Mouse (Mus musculus): ENCODE measurements at regions not wholly inside any gene's neighbourhood (a gene's known extent, or its start where the extent isn't known, plus 50 kb on each side); places are given as distances from the start of the nearest gene placed in this dataset.

GRCm38 (mm10) chr6:52105031-52105593 lies 53.0 kb downstream of the Hoxa1 start:
- 0 out of 2 replicates have a peak overlapping the region, but pooled peaks have one; percentile 3 for H3K4me3 ChIP-seq
- 28% methylated on average over 13 of the region's 13 CpGs for WGBS
- DNase-seq, result peak; percentile 8 to 21
- H3K36me3 ChIP-seq (ENCODE audit: control insufficient read depth, insufficient read depth, low read length), result no peaks in the 10 kb centered on the region
- no peaks in the 10 kb centered on the region for H3K27me3 ChIP-seq (ENCODE audit: control insufficient read depth, insufficient read depth, low read length)
- intact Hi-C loops (cut with DNase I), result loop anchor here (2.0 kb wide), 1 partner anchor 18 kb away; no protein-coding TSS in a partner anchor
- TF ChIP-seq EP300 (IDR thresholded peaks at IDR 0.05; ENCODE audit: insufficient read depth, low read depth, low read length), result no peak
- TF ChIP-seq POLR2A (IDR thresholded peaks at IDR 0.05; ENCODE audit: insufficient read depth, low read depth, low read length), result no peak
- no peak for TF ChIP-seq CTCF (IDR thresholded peaks at IDR 0.05)
- peaks cover 4% of the 10 kb centered on the region for H3K4me1 ChIP-seq (ENCODE audit: control insufficient read depth, insufficient read depth, low read length)
- H3K79me2 ChIP-seq (replicated peaks; ENCODE audit: control insufficient read depth, insufficient read depth, low read length), result no peaks in the 10 kb centered on the region
- no peak overlapping the region for H3K9ac ChIP-seq (ENCODE audit: low read depth, low read length)
- no peak overlapping the region for H3K27ac ChIP-seq

- no peak overlapping the region for H3K4me3 ChIP-seq
- WGBS, result 86% methylated on average over 11 of the region's 11 CpGs
- intact Hi-C loops (cut with DNase I), result loop anchor here (2.0 kb wide), 1 partner anchor 17 kb away; no protein-coding TSS in a partner anchor
- no peak for DNase-seq
- no peaks in the 10 kb centered on the region for H3K79me2 ChIP-seq (replicated peaks; ENCODE audit: control insufficient read depth, insufficient read depth, low read length)
- no peak overlapping the region for H3K27ac ChIP-seq
- no peaks in the 10 kb centered on the region for H3K27me3 ChIP-seq (ENCODE audit: control insufficient read depth, insufficient read depth, low read length)
- H3K4me1 ChIP-seq (ENCODE audit: control insufficient read depth, insufficient read depth, low read length), result peaks cover 4% of the 10 kb centered on the region
- no peak overlapping the region for H3K9ac ChIP-seq (ENCODE audit: low read depth, low read length)
- no peak for TF ChIP-seq POLR2A (IDR thresholded peaks at IDR 0.05; ENCODE audit: insufficient read depth, low read depth, low read length)
- TF ChIP-seq EP300 (IDR thresholded peaks at IDR 0.05; ENCODE audit: insufficient read depth, low read depth, low read length), result no peak
- TF ChIP-seq CTCF (IDR thresholded peaks at IDR 0.05), result no peak
- H3K36me3 ChIP-seq (ENCODE audit: control insufficient read depth, insufficient read depth, low read length), result no peaks in the 10 kb centered on the region
Observed at GRCm38 (mm10) chr6:52104141-52104540, 54.0 kb downstream of the Hoxa1 start.

- H3K4me1 ChIP-seq (ENCODE audit: control insufficient read depth, insufficient read depth, low read length), result peaks cover 4% of the 10 kb centered on the region
- DNase-seq, result no peak
- H3K79me2 ChIP-seq (replicated peaks; ENCODE audit: control insufficient read depth, insufficient read depth, low read length), result no peaks in the 10 kb centered on the region
- no peak overlapping the region for H3K4me3 ChIP-seq
- no peaks in the 10 kb centered on the region for H3K27me3 ChIP-seq (ENCODE audit: control insufficient read depth, insufficient read depth, low read length)
- WGBS, result 92% methylated on average over 7 of the region's 7 CpGs
- no peak overlapping the region for H3K27ac ChIP-seq
- H3K9ac ChIP-seq (ENCODE audit: low read depth, low read length), result no peak overlapping the region
- no peak for TF ChIP-seq POLR2A (IDR thresholded peaks at IDR 0.05; ENCODE audit: insufficient read depth, low read depth, low read length)
- no peak for TF ChIP-seq EP300 (IDR thresholded peaks at IDR 0.05; ENCODE audit: insufficient read depth, low read depth, low read length)
- TF ChIP-seq CTCF (IDR thresholded peaks at IDR 0.05), result no peak
- intact Hi-C loops (cut with DNase I), result loop anchor here (2.0 kb wide), 1 partner anchor 17 kb away; no protein-coding TSS in a partner anchor
- no peaks in the 10 kb centered on the region for H3K36me3 ChIP-seq (ENCODE audit: control insufficient read depth, insufficient read depth, low read length)
Observed at GRCm38 (mm10) chr6:52103661-52104060, 54.5 kb downstream of the Hoxa1 start.

- H3K79me2 ChIP-seq (replicated peaks; ENCODE audit: control insufficient read depth, insufficient read depth, low read length), result no peaks in the 10 kb centered on the region
- 33% methylated on average over 8 of the region's 8 CpGs for WGBS
- no peak overlapping the region for H3K4me3 ChIP-seq
- no peak overlapping the region for H3K9ac ChIP-seq (ENCODE audit: low read depth, low read length)
- peak overlapping the region; percentile 64 for H3K27ac ChIP-seq
- TF ChIP-seq CTCF (IDR thresholded peaks at IDR 0.05), result no peak
- TF ChIP-seq POLR2A (IDR thresholded peaks at IDR 0.05; ENCODE audit: insufficient read depth, low read depth, low read length), result 0 out of 2 replicates have a peak, but pooled peaks have one; percentile 24
- TF ChIP-seq EP300 (IDR thresholded peaks at IDR 0.05; ENCODE audit: insufficient read depth, low read depth, low read length), result no peak
- peak in 1 of 2 experiments; percentile 41 for DNase-seq
- intact Hi-C loops (cut with DNase I), result no loop called here
- no peaks in the 10 kb centered on the region for H3K27me3 ChIP-seq (ENCODE audit: control insufficient read depth, insufficient read depth, low read length)
- H3K36me3 ChIP-seq (ENCODE audit: control insufficient read depth, insufficient read depth, low read length), result no peaks in the 10 kb centered on the region
- peaks cover 4% of the 10 kb centered on the region for H3K4me1 ChIP-seq (ENCODE audit: control insufficient read depth, insufficient read depth, low read length)
Observed at GRCm38 (mm10) chr6:52102699-52103098, 55.4 kb downstream of the Hoxa1 start.

- intact Hi-C loops (cut with DNase I), result no loop called here
- Histone ChIP-seq H3K4me1 (ENCODE audit: control insufficient read depth, insufficient read depth, low read length) (peaks cover 4% of the 10 kb centered on the region), H3K4me3 (no peak overlapping the region), H3K36me3 (ENCODE audit: control insufficient read depth, insufficient read depth, low read length) (no peaks in the 10 kb centered on the region), H3K79me2 (replicated peaks; ENCODE audit: control insufficient read depth, insufficient read depth, low read length) (no peaks in the 10 kb centered on the region), H3K27ac (peak overlapping the region; percentile 64), H3K27me3 (ENCODE audit: control insufficient read depth, insufficient read depth, low read length) (no peaks in the 10 kb centered on the region), H3K9ac (ENCODE audit: low read depth, low read length) (no peak overlapping the region)
- 33% methylated on average over 8 of the region's 8 CpGs for WGBS
- TF ChIP-seq EP300 (IDR thresholded peaks at IDR 0.05; ENCODE audit: insufficient read depth, low read depth, low read length) (peak; percentile 60; the same call in 1 of the 2 replicates), POLR2A (IDR thresholded peaks at IDR 0.05; ENCODE audit: insufficient read depth, low read depth, low read length) (no peak)
- peak; percentile 21 to 46 for DNase-seq
Observed at GRCm38 (mm10) chr6:52102179-52102578, 55.9 kb downstream of the Hoxa1 start.

GRCm38 (mm10) chr6:52101209-52101608 lies 56.9 kb downstream of the Hoxa1 start:
- intact Hi-C loops (cut with DNase I), result no loop called here
- H3K36me3 ChIP-seq (ENCODE audit: control insufficient read depth, insufficient read depth, low read length), result no peaks in the 10 kb centered on the region; the same call in 1 of the 2 replicates
- no peaks in the 10 kb centered on the region for H3K79me2 ChIP-seq (replicated peaks; ENCODE audit: control insufficient read depth, insufficient read depth, low read length)
- TF ChIP-seq EP300 (IDR thresholded peaks at IDR 0.05; ENCODE audit: insufficient read depth, low read depth, low read length) (no peak), POLR2A (IDR thresholded peaks at IDR 0.05; ENCODE audit: insufficient read depth, low read depth, low read length) (no peak), CTCF (IDR thresholded peaks at IDR 0.05) (no peak)
- no peak overlapping the region for H3K4me3 ChIP-seq
- no peak for DNase-seq
- H3K4me1 ChIP-seq (ENCODE audit: control insufficient read depth, insufficient read depth, low read length), result peaks cover 4% of the 10 kb centered on the region
- no peaks in the 10 kb centered on the region for H3K27me3 ChIP-seq (ENCODE audit: control insufficient read depth, insufficient read depth, low read length)
- no peak overlapping the region for H3K9ac ChIP-seq (ENCODE audit: low read depth, low read length)
- 83% methylated on average over 6 of the region's 6 CpGs for WGBS
- H3K27ac ChIP-seq, result no peak overlapping the region
